Mouse (Mus musculus): ENCODE measurements at regions not wholly inside any gene's neighbourhood (a gene's known extent, or its start where the extent isn't known, plus 50 kb on each side); places are given as distances from the start of the nearest gene placed in this dataset.

DNA sequence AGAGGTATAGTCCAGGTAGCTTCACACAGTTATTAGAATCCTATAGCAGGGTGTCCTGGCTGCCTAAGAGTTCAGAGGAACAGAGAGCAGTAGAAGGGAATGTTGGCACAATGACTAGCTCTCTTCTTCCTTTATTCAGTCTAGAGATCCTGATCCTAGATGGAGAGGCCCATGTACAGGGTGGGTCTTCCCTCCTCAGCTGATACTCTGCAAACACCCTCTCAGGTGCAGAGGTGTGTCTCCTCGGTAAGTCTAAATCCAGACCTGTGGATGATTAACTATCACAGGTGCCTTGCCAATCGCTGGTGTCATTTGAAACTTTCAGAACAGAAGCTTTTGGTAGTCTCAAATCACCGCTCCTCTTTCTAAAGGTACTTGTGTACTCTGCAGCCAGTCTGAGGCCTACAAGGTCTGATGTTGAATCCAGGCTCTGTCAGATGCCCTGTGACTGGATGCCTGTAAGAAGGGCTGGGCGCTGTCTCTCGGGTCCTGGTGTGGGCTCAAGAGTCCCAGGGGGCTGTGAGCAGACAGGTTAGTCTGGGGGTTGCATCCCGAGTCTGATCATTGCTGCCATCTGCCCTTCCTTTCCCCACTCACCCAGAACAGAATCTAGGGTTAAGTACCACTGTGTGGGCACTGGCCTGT is 52.0 kb upstream of the Plcl2 start:
- no peak for DNase-seq
- no peak for TF ChIP-seq POLR2A (IDR thresholded peaks at IDR 0.05; ENCODE audit: borderline replicate concordance, insufficient read depth, low read length)
- no peak for TF ChIP-seq CTCF (IDR thresholded peaks at IDR 0.05; ENCODE audit: borderline replicate concordance, insufficient read depth, low read depth, low read length)
- WGBS = 83% methylated on average over 6 of the region's 6 CpGs
- no peaks in the 10 kb centered on the region for H3K27me3 ChIP-seq (ENCODE audit: control insufficient read depth, insufficient read depth, low read length)
- H3K4me3 ChIP-seq (replicated peaks; ENCODE audit: insufficient read depth, low read depth, low read length) = no peak overlapping the region
- H3K27ac ChIP-seq (ENCODE audit: insufficient read depth, low read length) = no peak overlapping the region
- no peaks in the 10 kb centered on the region for H3K4me1 ChIP-seq (ENCODE audit: control insufficient read depth, insufficient read depth, low read length)

DNA sequence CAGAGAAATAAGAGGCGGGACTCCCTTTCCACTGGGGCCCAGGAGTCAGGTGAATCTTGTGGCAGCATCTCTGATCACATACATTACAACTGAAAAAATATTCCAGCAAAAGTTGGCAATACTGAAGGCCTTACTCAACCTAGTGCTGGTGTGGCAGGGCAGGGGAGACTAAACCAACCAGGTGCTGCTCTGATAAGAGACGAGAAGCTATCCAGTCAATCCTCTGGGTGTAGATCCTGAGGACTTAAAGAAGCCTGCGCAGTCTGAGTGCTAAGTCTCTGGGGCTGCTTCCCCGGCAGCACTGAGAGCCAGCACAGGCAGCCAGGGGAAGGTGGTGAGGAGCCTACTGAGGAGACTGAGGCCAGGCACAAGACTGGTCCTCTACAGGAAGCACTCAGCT is 51.0 kb upstream of the Plcl2 start:
- no peak overlapping the region for H3K27ac ChIP-seq (ENCODE audit: insufficient read depth, low read length)
- no peak overlapping the region for H3K4me3 ChIP-seq (replicated peaks; ENCODE audit: insufficient read depth, low read depth, low read length)
- no peak for TF ChIP-seq POLR2A (IDR thresholded peaks at IDR 0.05; ENCODE audit: borderline replicate concordance, insufficient read depth, low read length)
- TF ChIP-seq CTCF (IDR thresholded peaks at IDR 0.05; ENCODE audit: borderline replicate concordance, insufficient read depth, low read depth, low read length) = no peak
- no peaks in the 10 kb centered on the region for H3K27me3 ChIP-seq (ENCODE audit: control insufficient read depth, insufficient read depth, low read length)
- H3K4me1 ChIP-seq (ENCODE audit: control insufficient read depth, insufficient read depth, low read length) = no peaks in the 10 kb centered on the region
- DNase-seq = no peak
- WGBS = 92% methylated on average over 4 of the region's 4 CpGs
